Mouse (Mus musculus) kidney, embryonic 16.5 days (tissue): ENCODE measurements around the gene Rnaseh2a. TPM values are rescaled to one million over a fixed set of nuclear protein-coding genes. Genes with fewer than 3 reads are reported as not detected.

ENCODE experiments used
- ATAC-seq: fragments of 200-750 bp; cut with Nextera tagmentation; 2 replicates; pipeline ENCODE4 v1.8.0; 2017; ENCODE audit warnings: moderate TSS enrichment; ENCODE audit not compliant: low FRiP score, low TSS enrichment
- H3K27ac ChIP-seq: fragments of 300-500 bp; sonication (generic); 2 replicates; pipeline ENCODE4 v1.5.1; 2014; ENCODE audit warnings: low read length
- H3K27me3 ChIP-seq: fragments of 300-500 bp; sonication (generic); 2 replicates; pipeline ENCODE4 v1.6.1; 2014; ENCODE audit warnings: low read length, control low read depth, mixed read lengths; ENCODE audit not compliant: insufficient read depth
- H3K36me3 ChIP-seq: fragments of 300-500 bp; sonication (generic); 2 replicates; pipeline ENCODE4 v1.6.1; 2014; ENCODE audit warnings: low read length, control low read depth, mixed read lengths; ENCODE audit not compliant: insufficient read depth
- H3K4me1 ChIP-seq: fragments of 300-500 bp; sonication (generic); 2 replicates; pipeline ENCODE4 v1.6.1; 2014; ENCODE audit warnings: low read length, control low read depth, mixed read lengths; ENCODE audit not compliant: insufficient read depth
- H3K4me2 ChIP-seq: fragments of 300-500 bp; sonication (generic); replicated peaks from 2 replicates; pipeline ENCODE4 v1.6.1; 2014; ENCODE audit warnings: low read depth, low read length
- H3K4me3 ChIP-seq: fragments of 300-500 bp; sonication (generic); 2 replicates; pipeline ENCODE4 v1.5.1; 2014; ENCODE audit warnings: mild to moderate bottlenecking, low read length
- H3K9ac ChIP-seq: fragments of 300-500 bp; sonication (generic); replicated peaks from 2 replicates; pipeline ENCODE4 v1.6.1; 2014; ENCODE audit warnings: low read length
- H3K9me3 ChIP-seq: fragments of 300-500 bp; sonication (generic); 2 replicates; pipeline ENCODE4 v1.6.1; 2016; ENCODE audit warnings: low read length, control low read depth
- WGBS: fragments of 180-500 bp; shearing (Covaris S2); extraction: QIAGEN DNeasy Blood & Tissue Kit; methylation state at CpG from one replicate; pipeline ENCODE4 v1.1.7; 2014; 5-methylcytosine and 5-hydroxymethylcytosine counted together
- polyA plus RNA-seq: library from polyadenylated mRNA; unstranded; fragments of >200 nt; fragmentation: Nextera tagmentation; extraction: Ambion mirVana; gene quantifications from 2 replicates; pipeline ENCODE4 v1.2.1, GENCODE M21; 2015

The Rnaseh2a gene
- polyA plus RNA-seq, 1 experiment from 2014 or later, result 137 TPM

DNA sequence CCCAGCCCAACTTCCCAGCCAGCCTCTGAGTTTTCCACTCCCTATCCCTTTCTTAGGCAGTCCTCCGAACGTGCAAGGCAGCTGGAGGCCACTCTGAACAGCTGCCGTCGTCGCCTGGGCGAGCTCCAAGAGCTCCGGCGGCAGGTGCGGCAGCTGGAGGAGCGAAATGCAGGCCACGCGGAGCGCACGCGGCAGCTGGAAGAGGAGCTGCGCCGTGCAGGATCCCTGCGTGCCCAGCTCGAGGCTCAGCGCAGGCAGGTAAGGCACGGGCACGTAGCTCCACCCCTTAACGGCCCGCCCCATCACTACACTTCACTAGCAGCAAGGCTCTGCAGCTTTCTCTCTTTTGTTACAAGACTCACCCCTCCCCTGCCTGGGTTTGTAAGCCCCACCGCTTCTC is 26.1 kb upstream of the Rnaseh2a start:
- no peak overlapping the region for H3K27ac ChIP-seq
- H3K36me3 ChIP-seq, result no peaks in the 10 kb centered on the region
- H3K4me1 ChIP-seq, result peaks cover 12% of the 10 kb centered on the region
- H3K4me3 ChIP-seq, result no peak overlapping the region
- H3K9ac ChIP-seq, result no peak overlapping the region
- no peaks in the 10 kb centered on the region for H3K27me3 ChIP-seq
- H3K9me3 ChIP-seq, result no peaks in the 10 kb centered on the region
- H3K4me2 ChIP-seq, result no peak overlapping the region
- no peak for ATAC-seq
- 19% methylated on average over 25 of the region's 25 CpGs for WGBS

DNA sequence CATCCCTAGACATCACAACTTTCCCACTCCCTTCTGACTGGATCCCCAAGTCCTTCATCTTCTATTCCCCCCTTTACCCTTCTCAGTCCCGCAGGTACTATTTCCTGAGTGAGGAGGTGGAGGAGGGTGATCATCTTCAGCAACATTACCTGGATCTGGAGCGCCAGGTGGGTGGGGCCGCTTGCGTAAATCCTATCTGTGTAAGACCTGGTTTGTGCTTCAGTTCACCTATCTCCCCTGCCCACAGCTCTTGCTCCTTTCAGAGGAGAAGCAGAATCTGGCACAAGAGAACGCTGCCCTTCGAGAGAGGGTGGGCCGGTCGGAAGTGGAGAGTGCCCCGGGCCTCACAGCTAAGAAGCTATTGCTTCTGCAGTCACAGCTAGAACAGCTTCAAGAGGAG is 24.8 kb upstream of the Rnaseh2a start:
- Histone ChIP-seq H3K4me3 (no peak overlapping the region), H3K4me1 (peaks cover 16% of the 10 kb centered on the region), H3K9ac (no peak overlapping the region), H3K27me3 (no peaks in the 10 kb centered on the region), H3K9me3 (no peaks in the 10 kb centered on the region), H3K27ac (no peak overlapping the region), H3K36me3 (no peaks in the 10 kb centered on the region), H3K4me2 (no peak overlapping the region)
- 93% methylated on average over 9 of the region's 9 CpGs for WGBS
- ATAC-seq, result no peak

DNA sequence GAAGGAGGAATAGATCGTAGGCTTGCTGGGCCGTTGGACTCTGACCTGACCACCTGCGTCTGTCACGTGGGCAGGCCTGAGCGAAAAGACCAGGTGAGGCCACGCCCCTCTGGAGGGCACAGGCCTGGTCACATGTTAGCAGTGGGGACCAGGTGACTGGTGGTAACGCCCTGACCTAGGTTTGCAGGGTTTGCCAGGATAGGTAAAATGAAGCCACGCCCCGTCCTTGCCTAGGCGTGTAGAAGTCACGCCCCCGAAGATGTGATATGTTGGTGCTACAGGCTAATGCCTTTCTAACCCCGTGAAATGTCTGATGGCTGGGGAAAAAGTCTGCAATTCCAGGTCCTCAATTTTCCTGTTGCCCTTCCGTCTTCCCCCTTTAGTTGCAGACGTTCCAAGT is 21.3 kb upstream of the Rnaseh2a start:
- peak overlapping the region; percentile 96 for H3K4me2 ChIP-seq
- WGBS, result 2% methylated on average over 15 of the region's 15 CpGs
- H3K4me3 ChIP-seq, result peak overlapping the region; percentile 65
- ATAC-seq, result peak; percentile 66
- no peaks in the 10 kb centered on the region for H3K36me3 ChIP-seq
- H3K9ac ChIP-seq, result peak overlapping the region; percentile 87
- H3K27me3 ChIP-seq, result no peaks in the 10 kb centered on the region
- H3K9me3 ChIP-seq, result no peaks in the 10 kb centered on the region
- H3K27ac ChIP-seq, result peak overlapping the region; percentile 93
- peaks cover 23% of the 10 kb centered on the region for H3K4me1 ChIP-seq

DNA sequence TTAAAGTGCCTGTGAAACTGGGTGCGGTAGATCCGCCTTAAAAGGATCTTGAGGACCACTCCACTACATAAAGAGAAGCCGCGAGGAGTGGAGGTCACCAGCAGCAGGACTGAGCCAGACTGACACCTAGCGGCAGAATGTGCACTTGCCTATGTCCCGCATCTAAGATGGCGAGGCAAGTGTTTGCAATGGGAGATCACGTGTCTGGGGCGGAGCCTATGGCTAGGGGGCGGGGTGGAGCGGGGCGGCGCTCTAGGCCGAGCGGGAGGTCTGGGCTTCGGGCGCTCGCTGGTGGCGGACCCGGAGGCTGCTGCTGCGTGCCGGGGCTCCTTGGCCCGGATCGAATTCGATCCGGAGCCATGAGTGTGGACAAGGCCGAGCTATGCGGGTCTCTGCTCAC is 20.8 kb upstream of the Rnaseh2a start, which contains the start of gene Hook2:
Gene Hook2 (plus strand): TSS at position 255 of the 400 bp plus-strand sequence.
- Histone ChIP-seq H3K9me3 (no peaks in the 10 kb centered on the region), H3K9ac (peak within 1 kb of the TSS; percentile 87), H3K27me3 (no peaks in the 10 kb centered on the region), H3K27ac (peak within 1 kb of the TSS; percentile 93), H3K36me3 (no peaks in the 10 kb centered on the region), H3K4me2 (peak within 1 kb of the TSS; percentile 96), H3K4me1 (peaks cover 26% of the 10 kb centered on the region), H3K4me3 (peak within 1 kb of the TSS; percentile 65)
- peak; percentile 92 for ATAC-seq
- 0% methylated on average over 28 of the region's 28 CpGs for WGBS

DNA sequence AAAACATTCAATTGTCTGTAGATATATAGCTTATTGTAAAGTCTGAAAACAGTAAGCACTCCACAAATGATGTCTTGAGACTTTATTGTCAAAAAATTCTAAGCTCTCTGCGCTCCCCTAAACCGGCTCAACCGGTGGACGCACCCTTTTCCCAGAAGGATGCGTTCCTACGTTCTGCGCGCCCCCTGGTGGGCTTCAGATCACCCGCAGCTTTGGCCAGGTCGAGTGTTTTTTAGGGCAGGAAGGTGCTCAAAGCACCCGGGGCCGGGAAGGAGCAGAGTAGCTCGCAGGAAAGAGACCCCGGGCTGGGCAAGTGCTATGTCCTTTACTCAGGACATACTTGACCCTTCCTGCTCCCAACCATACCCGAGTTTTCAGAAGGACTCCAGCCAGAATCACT is 20.2 kb upstream of the Rnaseh2a start:
- Histone ChIP-seq H3K4me3 (peak overlapping the region; percentile 65), H3K4me1 (peaks cover 31% of the 10 kb centered on the region), H3K9me3 (no peaks in the 10 kb centered on the region), H3K36me3 (no peaks in the 10 kb centered on the region), H3K4me2 (peak overlapping the region; percentile 96), H3K27me3 (no peaks in the 10 kb centered on the region), H3K27ac (peak overlapping the region; percentile 93), H3K9ac (peak overlapping the region; percentile 87)
- 0% methylated on average over 15 of the region's 15 CpGs for WGBS
- ATAC-seq, result peak; percentile 64

DNA sequence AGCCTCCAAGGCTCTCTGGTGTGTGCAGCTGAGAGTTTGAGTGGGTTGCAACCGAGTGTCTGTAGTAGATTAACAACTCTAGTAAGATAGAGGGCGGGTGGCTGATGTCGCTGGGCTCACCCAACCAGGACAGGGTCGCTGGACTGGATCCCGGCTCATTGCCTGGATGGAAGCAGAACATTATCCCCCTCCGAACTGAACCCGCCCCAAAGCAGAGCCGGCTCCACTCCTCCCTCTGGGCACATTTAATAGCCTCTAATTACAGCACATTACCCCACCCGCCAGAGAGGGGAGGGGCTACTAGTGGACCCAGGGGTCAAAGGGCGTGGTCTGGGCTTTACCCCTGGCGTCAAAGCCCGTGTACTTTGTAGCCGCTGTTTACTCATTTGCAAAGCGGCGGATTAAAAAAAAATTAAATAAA is 19.8 kb upstream of the Rnaseh2a start:
- Histone ChIP-seq H3K4me2 (peak overlapping the region; percentile 96), H3K4me1 (peaks cover 36% of the 10 kb centered on the region), H3K36me3 (no peaks in the 10 kb centered on the region), H3K9me3 (no peaks in the 10 kb centered on the region), H3K27ac (peak overlapping the region; percentile 78), H3K27me3 (no peaks in the 10 kb centered on the region), H3K9ac (peak overlapping the region; percentile 50), H3K4me3 (peak overlapping the region; percentile 65)
- 5% methylated on average over 15 of the region's 15 CpGs for WGBS
- ATAC-seq, result peak; percentile 9

DNA sequence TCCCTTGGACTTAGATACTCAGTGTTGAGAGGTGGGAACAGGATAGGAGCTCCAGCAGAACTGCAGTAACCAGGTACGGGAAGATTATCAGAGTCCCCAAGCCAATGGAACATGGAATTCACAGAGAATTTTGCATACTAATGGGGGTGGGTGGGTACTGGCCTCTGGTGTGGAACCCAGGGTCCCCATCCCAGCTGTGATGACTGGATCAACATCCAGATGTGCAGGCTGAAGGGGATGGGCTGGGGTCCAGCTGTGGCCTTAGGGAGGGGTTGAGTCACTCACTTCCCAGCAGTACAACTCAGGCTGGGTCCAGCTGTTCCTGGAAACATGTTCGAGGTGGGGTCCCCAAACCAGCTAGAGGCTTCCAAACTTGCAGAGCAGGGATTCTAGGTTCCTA is 18.3 kb upstream of the Rnaseh2a start:
- ATAC-seq, result no peak
- WGBS, result 63% methylated on average over 2 of the region's 2 CpGs

DNA sequence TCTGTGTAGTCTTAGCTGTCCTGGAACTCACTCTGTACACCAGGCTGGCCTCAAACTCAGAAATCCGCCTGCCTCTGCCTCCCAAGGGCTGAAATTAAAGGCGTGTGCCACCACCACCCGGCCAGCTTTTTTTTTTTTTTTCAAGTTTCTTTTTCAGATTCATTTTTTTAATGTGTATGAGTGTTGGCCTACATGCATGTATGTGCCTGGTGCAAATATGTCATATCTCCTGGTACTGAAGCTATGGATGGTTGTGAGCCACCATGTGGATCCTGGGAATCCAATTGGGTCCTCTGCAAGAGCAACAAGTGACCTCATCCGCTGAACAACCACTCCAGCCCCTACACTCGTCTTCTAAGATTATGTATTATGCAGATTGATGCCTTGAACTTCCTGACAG is 17.8 kb upstream of the Rnaseh2a start:
- no peak overlapping the region for H3K4me3 ChIP-seq
- 81% methylated on average over 5 of the region's 5 CpGs for WGBS
- H3K9me3 ChIP-seq, result no peaks in the 10 kb centered on the region
- H3K36me3 ChIP-seq, result no peaks in the 10 kb centered on the region
- no peaks in the 10 kb centered on the region for H3K27me3 ChIP-seq
- H3K4me2 ChIP-seq, result no peak overlapping the region
- no peak overlapping the region for H3K27ac ChIP-seq
- ATAC-seq, result no peak
- no peak overlapping the region for H3K9ac ChIP-seq
- H3K4me1 ChIP-seq, result peaks cover 48% of the 10 kb centered on the region

More for the DNA sequence above, 18.3 kb upstream of the Rnaseh2a start:
- Histone ChIP-seq H3K9me3 (no peaks in the 10 kb centered on the region), H3K27ac (no peak overlapping the region), H3K9ac (no peak overlapping the region), H3K4me1 (peaks cover 43% of the 10 kb centered on the region), H3K36me3 (no peaks in the 10 kb centered on the region), H3K27me3 (no peaks in the 10 kb centered on the region), H3K4me3 (no peak overlapping the region), H3K4me2 (no peak overlapping the region)

DNA sequence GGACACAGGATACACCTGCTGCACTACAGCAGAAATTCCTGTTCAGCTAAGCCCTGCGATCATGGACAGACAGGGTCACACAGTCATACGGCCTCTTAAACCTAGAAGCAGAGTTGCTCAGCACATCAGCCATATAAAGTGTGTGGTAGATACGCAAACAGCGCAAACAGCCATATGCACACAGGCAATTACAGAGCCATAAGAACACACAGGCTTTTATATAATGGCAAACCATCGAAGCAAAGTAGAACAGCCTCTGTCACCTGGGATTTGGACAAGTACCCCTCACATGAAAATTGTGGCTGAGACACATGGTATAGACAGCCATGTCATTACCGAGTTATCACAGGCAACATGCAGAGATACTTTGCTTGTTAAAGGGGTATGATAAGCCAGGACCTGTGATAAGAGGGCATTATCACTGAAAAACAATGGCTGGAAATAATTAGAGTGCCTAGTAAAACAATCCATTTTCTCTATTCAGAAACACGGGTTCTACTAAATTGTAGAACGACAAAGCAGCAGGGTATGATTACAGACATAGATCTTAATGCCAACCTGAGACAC is 16.9 kb upstream of the Rnaseh2a start:
- Histone ChIP-seq H3K36me3 (no peaks in the 10 kb centered on the region), H3K9me3 (no peaks in the 10 kb centered on the region), H3K27ac (peak overlapping the region; percentile 87; the same call in 1 of the 2 replicates), H3K27me3 (no peaks in the 10 kb centered on the region), H3K4me3 (peak overlapping the region; percentile 55), H3K4me2 (peak overlapping the region; percentile 100), H3K4me1 (peaks cover 57% of the 10 kb centered on the region), H3K9ac (peak overlapping the region; percentile 75)
- no peak for ATAC-seq
- 41% methylated on average over 8 of the region's 8 CpGs for WGBS

DNA sequence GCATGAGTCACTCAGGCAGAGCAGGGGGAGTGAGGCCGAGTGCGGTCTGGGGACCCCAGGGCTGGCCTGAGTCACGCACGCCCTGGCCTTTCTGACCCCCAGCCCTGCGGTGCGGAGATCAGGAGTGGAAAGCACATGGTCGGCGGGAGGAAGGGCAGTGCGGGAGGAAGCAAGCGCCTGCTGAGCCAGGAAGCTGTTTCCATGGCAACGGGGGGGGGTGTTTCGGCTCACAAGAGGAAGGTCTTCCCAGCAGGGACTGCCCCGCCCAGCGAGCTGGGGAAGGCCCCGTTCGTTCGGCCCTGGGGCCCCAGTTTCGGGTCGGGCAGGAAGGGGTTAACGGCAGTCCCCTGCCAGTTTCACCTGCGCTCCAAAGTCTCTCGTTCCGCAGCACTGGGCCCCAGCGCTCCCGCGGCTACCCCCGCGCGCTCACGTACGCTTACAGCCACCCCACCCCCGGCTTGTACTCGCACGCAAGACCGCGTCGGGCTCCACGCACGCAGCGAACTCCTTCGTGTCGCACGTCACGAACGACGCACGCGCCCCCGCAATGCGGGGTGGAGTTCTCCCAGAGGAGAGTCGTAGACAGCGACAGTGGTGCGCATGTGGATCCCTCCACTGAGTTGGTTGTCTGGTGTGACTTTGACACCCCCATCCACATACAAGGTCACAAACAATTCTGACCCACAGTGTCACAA is 16.3 kb upstream of the Rnaseh2a start:
- under 1% methylated on average over 52 of the region's 53 CpGs for WGBS
- H3K9ac ChIP-seq, result peak overlapping the region; percentile 75
- ATAC-seq, result peak; percentile 22
- no peaks in the 10 kb centered on the region for H3K36me3 ChIP-seq
- H3K9me3 ChIP-seq, result no peaks in the 10 kb centered on the region
- H3K4me1 ChIP-seq, result peaks cover 58% of the 10 kb centered on the region
- peak overlapping the region; percentile 100 for H3K4me2 ChIP-seq
- H3K27me3 ChIP-seq, result no peaks in the 10 kb centered on the region
- peak overlapping the region; percentile 55 for H3K4me3 ChIP-seq
- H3K27ac ChIP-seq, result peak overlapping the region; percentile 87
